Mouse (Mus musculus): ENCODE measurements around the gene Vmn1r176. TPM values are rescaled to one million over a fixed set of nuclear protein-coding genes. Genes with fewer than 3 reads are reported as not detected.
"Not testable (repeated sequence)": the region's sequence is repeated elsewhere in the genome, so short reads cannot be mapped to it uniquely, and the experiment has no call there.

The Vmn1r176 gene
- polyA plus RNA-seq (2014; fragmentation: Nextera tagmentation; extraction: Ambion mirVana) = not detected in 2 replicates

GRCm38 (mm10) chr7:23837272-23837671 lies at the start of gene Vmn1r176:
TSS of gene Vmn1r176 (minus strand) at chr7:23837372.
- H3K36me3 ChIP-seq (replicated peaks; ENCODE audit: control insufficient read depth, insufficient read depth, low read depth, low read length); ATAC-seq (replicated peaks; ENCODE audit: insufficient number of reproducible peaks, low FRiP score, low TSS enrichment, low read depth); H3K27ac ChIP-seq (replicated peaks; ENCODE audit: low read depth, low read length); H3K9ac ChIP-seq (replicated peaks; ENCODE audit: low read length); DNase-seq (ENCODE audit: low spot score); H3K4me1 ChIP-seq (ENCODE audit: control insufficient read depth, insufficient read depth, low read length); H3K9me3 ChIP-seq (replicated peaks; ENCODE audit: control insufficient read depth, low read length); H3K27me3 ChIP-seq (ENCODE audit: control insufficient read depth, insufficient read depth, low read length); H3K4me2 ChIP-seq (ENCODE audit: low read depth, low read length); H3K4me3 ChIP-seq (ENCODE audit: low read depth, low read length): not testable (repeated sequence)
- WGBS = no CpG with 5 or more reads among the region's 1 CpGs

DNA sequence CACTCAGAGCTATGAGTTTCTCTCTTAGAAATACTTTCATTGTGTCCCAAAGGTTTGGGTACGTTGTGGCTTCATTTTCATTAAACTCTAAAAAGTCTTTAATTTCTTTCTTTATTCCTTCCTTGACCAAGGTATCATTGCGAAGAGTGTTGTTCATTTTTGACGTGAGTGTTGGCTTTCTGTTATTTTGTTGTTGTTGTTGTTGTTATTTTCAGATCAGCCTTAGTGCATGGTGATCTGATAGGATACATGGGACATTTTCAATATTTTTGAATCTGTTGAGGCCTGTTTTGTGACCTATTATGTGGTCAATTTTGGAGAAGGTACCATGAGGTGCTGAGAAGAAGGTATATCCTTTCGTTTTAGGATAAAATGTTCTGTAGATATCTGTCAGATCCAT lies 39.7 kb upstream of the Vmn1r176 start:
- not testable (repeated sequence) for H3K36me3 ChIP-seq (replicated peaks; ENCODE audit: control insufficient read depth, insufficient read depth, low read depth, low read length); H3K9me3 ChIP-seq (replicated peaks; ENCODE audit: control insufficient read depth, low read length); H3K4me1 ChIP-seq (ENCODE audit: control insufficient read depth, insufficient read depth, low read length); DNase-seq (ENCODE audit: low spot score); H3K9ac ChIP-seq (replicated peaks; ENCODE audit: low read length); H3K4me2 ChIP-seq (ENCODE audit: low read depth, low read length); H3K4me3 ChIP-seq (ENCODE audit: low read depth, low read length); ATAC-seq (replicated peaks; ENCODE audit: insufficient number of reproducible peaks, low FRiP score, low TSS enrichment, low read depth); H3K27ac ChIP-seq (replicated peaks; ENCODE audit: low read depth, low read length); H3K27me3 ChIP-seq (ENCODE audit: control insufficient read depth, insufficient read depth, low read length)
- WGBS = 76% methylated on average over 3 of the region's 4 CpGs

GRCm38 (mm10) chr7:23866349-23866748 lies 29.2 kb upstream of the Vmn1r176 start, which contains the start of gene Vmn1r177:
TSS of gene Vmn1r177 (minus strand) at chr7:23866449.
- not testable (repeated sequence) for H3K9me3 ChIP-seq (replicated peaks; ENCODE audit: control insufficient read depth, low read length); H3K27ac ChIP-seq (replicated peaks; ENCODE audit: low read depth, low read length); H3K4me3 ChIP-seq (ENCODE audit: low read depth, low read length); H3K36me3 ChIP-seq (replicated peaks; ENCODE audit: control insufficient read depth, insufficient read depth, low read depth, low read length); ATAC-seq (replicated peaks; ENCODE audit: insufficient number of reproducible peaks, low FRiP score, low TSS enrichment, low read depth); H3K4me2 ChIP-seq (ENCODE audit: low read depth, low read length); H3K4me1 ChIP-seq (ENCODE audit: control insufficient read depth, insufficient read depth, low read length); H3K9ac ChIP-seq (replicated peaks; ENCODE audit: low read length); H3K27me3 ChIP-seq (ENCODE audit: control insufficient read depth, insufficient read depth, low read length); DNase-seq (ENCODE audit: low spot score)
- 0% methylated on average over 1 of the region's 1 CpGs for WGBS

GRCm38 (mm10) chr7:23810543-23810942 lies 26.6 kb downstream of the Vmn1r176 start, which contains the start of gene Vmn1r175:
TSS of gene Vmn1r175 (minus strand) at chr7:23810643.
- not testable (repeated sequence) for ATAC-seq (replicated peaks; ENCODE audit: insufficient number of reproducible peaks, low FRiP score, low TSS enrichment, low read depth); H3K4me3 ChIP-seq (ENCODE audit: low read depth, low read length); H3K4me2 ChIP-seq (ENCODE audit: low read depth, low read length); H3K27me3 ChIP-seq (ENCODE audit: control insufficient read depth, insufficient read depth, low read length); H3K9me3 ChIP-seq (replicated peaks; ENCODE audit: control insufficient read depth, low read length); H3K36me3 ChIP-seq (replicated peaks; ENCODE audit: control insufficient read depth, insufficient read depth, low read depth, low read length); H3K4me1 ChIP-seq (ENCODE audit: control insufficient read depth, insufficient read depth, low read length); H3K27ac ChIP-seq (replicated peaks; ENCODE audit: low read depth, low read length); DNase-seq (ENCODE audit: low spot score); H3K9ac ChIP-seq (replicated peaks; ENCODE audit: low read length)

GRCm38 (mm10) chr7:23784526-23784925 lies 52.6 kb downstream of the Vmn1r176 start:
- H3K9me3 ChIP-seq (replicated peaks; ENCODE audit: control insufficient read depth, low read length) = peaks cover 4% of the 10 kb centered on the region

More at GRCm38 (mm10) chr7:23784526-23784925, 52.6 kb downstream of the Vmn1r176 start:
- WGBS = 81% methylated on average over 6 of the region's 6 CpGs
- no peak overlapping the region for H3K4me3 ChIP-seq (ENCODE audit: low read depth, low read length)
- H3K27me3 ChIP-seq (ENCODE audit: control insufficient read depth, insufficient read depth, low read length) = no peaks in the 10 kb centered on the region
- DNase-seq (ENCODE audit: low spot score) (no peak), ATAC-seq (replicated peaks; ENCODE audit: insufficient number of reproducible peaks, low FRiP score, low TSS enrichment, low read depth) (no peak)
- no peak overlapping the region for H3K4me2 ChIP-seq (ENCODE audit: low read depth, low read length)
- no peaks in the 10 kb centered on the region for H3K36me3 ChIP-seq (replicated peaks; ENCODE audit: control insufficient read depth, insufficient read depth, low read depth, low read length)
- no peaks in the 10 kb centered on the region for H3K4me1 ChIP-seq (ENCODE audit: control insufficient read depth, insufficient read depth, low read length)
- H3K9ac ChIP-seq (replicated peaks; ENCODE audit: low read length) = no peak overlapping the region
- no peak overlapping the region for H3K27ac ChIP-seq (replicated peaks; ENCODE audit: low read depth, low read length)

Other genes with a start within 250 kb of the Vmn1r176 start
- not detected in 2 replicates for gene Vmn1r170, start 231.2 kb downstream of the Vmn1r176 start, polyA plus RNA-seq (2014; fragmentation: Nextera tagmentation; extraction: Ambion mirVana)
- gene Vmn1r171, start 206.7 kb downstream of the Vmn1r176 start, polyA plus RNA-seq (2014; fragmentation: Nextera tagmentation; extraction: Ambion mirVana) = not detected in 2 replicates
- gene Vmn1r172, start 179.1 kb downstream of the Vmn1r176 start, polyA plus RNA-seq (2014; fragmentation: Nextera tagmentation; extraction: Ambion mirVana) = not detected in 2 replicates
- not detected in 2 replicates for gene Vmn1r173, start 136.7 kb downstream of the Vmn1r176 start, polyA plus RNA-seq (2014; fragmentation: Nextera tagmentation; extraction: Ambion mirVana)
- not detected in 2 replicates for gene Vmn1r174, start 85.1 kb downstream of the Vmn1r176 start, polyA plus RNA-seq (2014; fragmentation: Nextera tagmentation; extraction: Ambion mirVana)
- not detected in 2 replicates for gene Vmn1r175, start 26.7 kb downstream of the Vmn1r176 start, polyA plus RNA-seq (2014; fragmentation: Nextera tagmentation; extraction: Ambion mirVana)
- not detected in 2 replicates for gene Vmn1r177, start 29.1 kb upstream of the Vmn1r176 start, polyA plus RNA-seq (2014; fragmentation: Nextera tagmentation; extraction: Ambion mirVana)
- gene Vmn1r178, start 54.6 kb upstream of the Vmn1r176 start, polyA plus RNA-seq (2014; fragmentation: Nextera tagmentation; extraction: Ambion mirVana) = not detected in 2 replicates
- not detected in 2 replicates for gene Vmn1r179, start 89.6 kb upstream of the Vmn1r176 start, polyA plus RNA-seq (2014; fragmentation: Nextera tagmentation; extraction: Ambion mirVana)
- gene Vmn1r180, start 113.3 kb upstream of the Vmn1r176 start, polyA plus RNA-seq (2014; fragmentation: Nextera tagmentation; extraction: Ambion mirVana) = not detected in 2 replicates
- gene Vmn1r181, start 137.2 kb upstream of the Vmn1r176 start, polyA plus RNA-seq (2014; fragmentation: Nextera tagmentation; extraction: Ambion mirVana) = not detected in 2 replicates
- not detected in 2 replicates for gene V1rd19, start 164.3 kb upstream of the Vmn1r176 start, polyA plus RNA-seq (2014; fragmentation: Nextera tagmentation; extraction: Ambion mirVana)
- gene Vmn1r183, start 215.9 kb upstream of the Vmn1r176 start, polyA plus RNA-seq (2014; fragmentation: Nextera tagmentation; extraction: Ambion mirVana) = not detected in 2 replicates
- 32.5 and 32.7 TPM in 2 replicates for gene Zfp180, start 244.6 kb upstream of the Vmn1r176 start, polyA plus RNA-seq (2014; fragmentation: Nextera tagmentation; extraction: Ambion mirVana)

Measured in embryonic facial prominence, embryonic 11.5 days (tissue).